Mouse (Mus musculus) embryonic fibroblast, embryonic 13.5 days (primary cell): ENCODE measurements around the gene Tfip11. TPM values are rescaled to one million over a fixed set of nuclear protein-coding genes. Genes with fewer than 3 reads are reported as not detected.
"Not testable (repeated sequence)": the region's sequence is repeated elsewhere in the genome, so short reads cannot be mapped to it uniquely, and the experiment has no call there.

Experiments
- H3K27ac ChIP-seq: 2 replicates; pipeline ENCODE4 v1.5.1; 2012; ENCODE audit warnings: low read length, control low read depth, inconsistent platforms; ENCODE audit not compliant: insufficient read depth
- H3K4me1 ChIP-seq: 2 replicates; pipeline ENCODE4 v1.6.1; 2011; ENCODE audit warnings: low read length; ENCODE audit not compliant: control insufficient read depth, insufficient read depth
- H3K4me3 ChIP-seq: 2 replicates; pipeline ENCODE4 v1.5.1; 2011; ENCODE audit warnings: mild to moderate bottlenecking, control low read depth, low read length; ENCODE audit not compliant: insufficient read depth
- CTCF ChIP-seq: IDR thresholded peaks from 2 replicates; pipeline ENCODE4 v1.5.1; 2011; ENCODE audit warnings: mild to moderate bottlenecking, control low read depth, low read length, moderate library complexity, borderline replicate concordance; ENCODE audit not compliant: insufficient read depth
- POLR2A ChIP-seq: IDR thresholded peaks from 2 replicates; pipeline ENCODE4 v1.6.1; 2011; ENCODE audit warnings: low read depth, mild to moderate bottlenecking, control low read depth, low read length, moderate library complexity
- polyA plus RNA-seq: library from polyadenylated mRNA; stranded (reverse); fragments of >200 nt; gene quantifications from 2 replicates; pipeline ENCODE4 v1.2.4, GENCODE M21; 2011; ENCODE audit warnings: low read depth; ENCODE audit not compliant: missing spikeins, insufficient read length

The Tfip11 gene
- polyA plus RNA-seq, 1 experiment: 15.6 TPM

DNA sequence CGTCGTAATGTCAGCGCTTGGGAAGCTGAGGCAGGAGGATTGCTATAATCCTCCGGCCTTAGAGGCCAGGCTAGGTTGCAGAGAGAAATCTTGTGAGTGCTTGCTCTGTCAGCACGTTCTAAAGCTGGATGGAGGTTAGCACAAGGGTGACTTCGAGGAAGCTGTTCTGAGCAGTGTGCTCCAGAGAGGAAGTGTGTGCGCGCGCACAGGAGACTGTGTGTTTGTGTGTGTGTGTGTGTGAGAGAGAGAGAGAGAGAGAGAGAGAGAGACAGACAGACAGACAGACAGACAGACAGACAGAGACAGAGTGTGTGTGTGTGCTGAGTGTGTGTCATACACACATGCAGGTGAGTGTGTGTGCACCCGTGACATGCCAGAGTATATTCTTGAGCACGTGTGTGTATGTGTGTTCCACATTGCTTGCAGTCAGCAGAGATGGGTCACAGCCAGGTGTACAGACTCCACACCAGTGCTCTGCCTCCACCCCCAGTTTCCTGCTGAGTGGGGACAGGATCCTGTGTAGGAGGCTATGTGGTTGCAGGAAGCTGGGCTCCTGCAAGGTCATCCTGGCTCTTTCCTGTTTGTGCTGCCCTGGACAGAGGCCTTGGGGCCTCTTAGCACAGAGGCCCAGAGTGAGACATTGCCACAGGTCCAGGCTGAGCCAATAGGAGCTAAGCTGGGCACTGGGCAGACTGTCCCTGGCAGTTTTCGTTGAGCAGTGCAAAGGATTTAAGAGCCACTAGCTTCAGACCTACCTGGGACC, 27.8 kb upstream of the Tfip11 start:
- Histone ChIP-seq H3K27ac (no peak overlapping the region), H3K4me1 (peaks cover 15% of the 10 kb centered on the region), H3K4me3 (no peak overlapping the region)
- no peak for TF ChIP-seq CTCF
- TF ChIP-seq POLR2A: no peak

DNA sequence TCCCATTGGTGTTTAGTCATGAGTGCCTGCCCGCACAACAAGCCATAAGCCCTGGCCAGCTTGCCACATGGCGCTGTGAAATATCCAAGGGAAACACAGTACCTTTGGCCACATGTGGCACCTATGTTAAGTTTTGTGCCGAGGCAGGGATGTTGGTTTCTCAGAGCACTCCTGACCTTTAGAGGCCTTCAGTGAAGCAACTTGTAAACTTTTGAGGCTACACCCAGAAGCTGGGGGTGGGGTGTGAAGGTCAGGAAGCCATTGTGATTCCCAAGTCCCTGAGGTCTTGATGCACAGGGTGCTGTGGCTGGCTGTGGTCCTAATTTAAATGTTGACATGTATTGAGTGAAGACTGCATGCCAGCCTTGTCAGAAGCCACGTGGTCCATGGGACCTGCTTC, 26.8 kb upstream of the Tfip11 start:
- peaks cover 15% of the 10 kb centered on the region for H3K4me1 ChIP-seq
- TF ChIP-seq CTCF (no peak), POLR2A (no peak)
- no peak overlapping the region for H3K4me3 ChIP-seq
- H3K27ac ChIP-seq: no peak overlapping the region

DNA sequence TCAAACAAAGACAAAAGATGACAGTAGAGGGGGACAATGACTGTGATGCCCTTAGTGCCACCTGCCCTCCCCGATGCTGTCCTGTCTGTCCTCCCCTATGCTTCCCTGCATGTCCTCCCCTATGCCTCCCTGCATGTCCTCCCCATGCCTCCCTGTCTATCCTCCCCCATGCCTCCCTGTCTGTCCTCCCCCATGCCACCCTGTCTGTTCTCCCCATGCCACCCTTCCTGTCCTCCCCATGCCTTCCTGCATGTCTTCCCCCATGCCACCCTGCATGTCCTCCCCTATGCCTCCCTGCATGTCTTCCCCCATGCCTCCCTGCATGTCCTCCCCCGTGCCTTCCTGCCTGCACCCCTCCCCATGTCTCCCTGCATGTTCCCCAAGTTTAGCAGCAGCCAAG, 26.0 kb upstream of the Tfip11 start:
- Histone ChIP-seq H3K4me1 (peaks cover 12% of the 10 kb centered on the region), H3K27ac (no peak overlapping the region), H3K4me3 (no peak overlapping the region)
- no peak for TF ChIP-seq POLR2A
- no peak for TF ChIP-seq CTCF

DNA sequence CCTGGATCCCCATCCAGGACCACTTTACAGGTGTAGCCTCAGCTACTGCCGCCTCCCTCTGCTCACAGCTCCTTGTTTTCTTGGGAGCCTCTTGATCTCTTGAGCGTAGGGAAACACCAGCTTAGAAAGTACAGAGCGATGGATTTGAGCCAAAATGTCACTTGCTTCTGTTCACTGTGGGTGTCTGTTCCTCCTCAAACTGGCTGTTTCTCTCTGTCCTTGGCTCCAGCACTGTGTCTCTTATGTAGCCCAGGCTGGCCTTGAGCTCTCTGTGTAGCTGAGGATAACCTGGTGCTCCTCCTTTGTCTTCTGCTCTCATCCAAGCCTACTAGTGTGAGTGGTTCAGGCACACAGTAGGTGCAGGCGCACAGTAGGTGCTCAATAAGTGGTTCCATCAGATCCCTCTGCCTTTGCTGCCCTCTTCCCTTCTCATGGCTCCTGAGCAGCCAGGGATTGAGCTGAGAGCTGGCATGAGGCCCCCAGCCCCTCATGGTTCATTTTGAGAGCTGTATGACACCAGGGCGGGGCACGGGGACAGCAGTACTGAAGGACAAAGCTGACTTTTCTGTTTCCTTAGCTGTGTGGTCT, 25.3 kb upstream of the Tfip11 start:
- Histone ChIP-seq H3K4me1 (peaks cover 6% of the 10 kb centered on the region), H3K4me3 (no peak overlapping the region), H3K27ac (no peak overlapping the region)
- TF ChIP-seq CTCF (no peak), POLR2A (no peak)

DNA sequence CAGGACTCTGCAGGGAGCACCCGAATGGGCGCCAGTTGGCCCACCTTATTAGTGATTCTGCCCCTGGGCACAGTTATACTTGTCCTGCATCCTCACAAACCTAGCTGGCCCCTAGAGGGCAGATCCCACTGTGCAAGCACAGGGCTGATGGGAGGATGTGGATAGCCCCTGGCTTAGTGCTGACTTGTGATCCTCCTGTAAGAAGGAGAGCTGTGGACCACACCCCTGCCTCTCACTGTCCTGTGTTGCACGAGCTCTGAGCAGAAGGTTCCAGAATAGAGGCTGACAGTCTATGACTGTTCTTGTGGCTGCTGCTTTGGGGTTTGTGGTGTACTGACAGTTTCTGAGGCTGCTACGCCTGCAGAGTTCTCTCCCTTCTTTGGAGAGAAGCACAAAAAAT, 24.5 kb upstream of the Tfip11 start:
- H3K4me1 ChIP-seq: peaks cover 5% of the 10 kb centered on the region
- H3K27ac ChIP-seq: no peak overlapping the region
- no peak overlapping the region for H3K4me3 ChIP-seq
- TF ChIP-seq POLR2A (no peak), CTCF (no peak)

DNA sequence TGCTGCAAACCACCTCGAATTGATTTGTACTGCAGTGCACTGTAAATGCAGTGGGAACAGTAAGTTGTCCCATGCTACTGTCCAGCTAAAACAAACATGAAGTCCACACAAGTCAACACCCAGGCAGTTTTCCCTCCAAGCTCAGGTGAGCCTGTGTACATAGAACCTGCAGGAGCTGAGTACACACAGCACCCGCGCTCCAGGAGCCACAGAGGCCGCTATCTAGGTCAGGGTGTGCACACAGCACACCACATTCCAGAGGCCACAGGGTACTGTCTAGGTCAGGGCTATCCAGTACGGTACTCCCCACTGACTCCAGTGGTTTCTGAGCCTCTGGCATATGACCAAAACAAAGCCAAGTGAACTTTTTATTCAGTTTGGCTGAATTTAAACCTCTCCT, 23.8 kb upstream of the Tfip11 start:
- Histone ChIP-seq H3K27ac (no peak overlapping the region), H3K4me1 (peaks cover under 1% of the 10 kb centered on the region; the same call in 1 of the 2 replicates), H3K4me3 (no peak overlapping the region)
- TF ChIP-seq POLR2A (no peak), CTCF (no peak)

DNA sequence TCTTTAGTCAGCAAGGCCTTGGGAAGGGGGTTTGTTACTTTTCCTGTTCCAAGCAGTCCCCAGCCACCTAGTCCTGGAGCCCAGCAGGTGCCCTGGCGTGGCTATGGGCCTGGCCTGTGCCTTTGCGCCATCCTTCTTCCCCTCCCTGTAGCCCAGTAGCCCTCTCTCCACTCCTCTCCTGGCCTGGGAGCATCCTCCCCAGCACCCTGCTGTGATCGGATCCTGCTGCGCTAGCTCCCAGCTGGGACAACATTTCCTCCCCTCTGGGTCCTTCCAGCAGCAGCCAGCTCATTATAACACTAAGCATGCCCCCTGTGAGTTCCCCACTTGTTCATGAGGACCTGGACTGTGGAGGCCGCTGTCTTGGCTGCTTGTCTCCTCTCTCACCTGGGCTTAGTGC, 20.3 kb upstream of the Tfip11 start:
- Histone ChIP-seq H3K4me1 (no peaks in the 10 kb centered on the region), H3K27ac (no peak overlapping the region), H3K4me3 (no peak overlapping the region)
- TF ChIP-seq CTCF (no peak), POLR2A (no peak)

DNA sequence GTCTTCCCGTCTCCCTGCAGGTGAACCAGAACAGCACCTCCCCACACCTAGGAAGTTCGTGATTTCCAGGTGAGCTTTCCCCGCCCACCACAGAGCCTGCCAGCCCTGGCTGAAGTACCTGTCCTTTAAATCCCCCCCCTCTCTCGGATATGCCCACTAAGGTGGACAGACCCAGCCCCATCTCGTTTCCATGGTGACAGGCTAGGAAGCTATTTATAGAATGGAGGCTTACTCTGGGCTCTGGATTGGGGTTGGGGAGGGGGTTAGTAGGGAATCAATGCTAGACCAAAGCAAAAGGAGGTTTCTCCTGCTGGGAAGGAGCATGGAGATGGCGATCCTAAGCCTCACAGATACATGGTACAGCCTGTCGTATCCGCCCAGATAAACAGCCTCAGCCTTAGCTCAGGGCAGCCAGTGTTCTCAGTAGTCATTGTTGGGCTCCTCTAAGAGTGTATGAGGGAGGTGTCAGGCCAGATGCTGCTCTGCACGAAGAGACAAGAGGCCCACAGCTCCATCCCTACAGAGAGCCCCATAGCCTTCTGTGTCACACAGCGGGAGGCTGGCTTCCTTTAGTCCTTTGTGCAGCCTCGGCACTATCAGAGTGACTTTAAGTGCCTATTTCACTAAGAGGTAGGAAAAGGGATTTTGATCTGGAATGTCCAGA, 12.8 kb upstream of the Tfip11 start:
- no peak overlapping the region for H3K27ac ChIP-seq
- H3K4me1 ChIP-seq: no peaks in the 10 kb centered on the region
- no peak overlapping the region for H3K4me3 ChIP-seq
- TF ChIP-seq POLR2A (no peak), CTCF (no peak)

DNA sequence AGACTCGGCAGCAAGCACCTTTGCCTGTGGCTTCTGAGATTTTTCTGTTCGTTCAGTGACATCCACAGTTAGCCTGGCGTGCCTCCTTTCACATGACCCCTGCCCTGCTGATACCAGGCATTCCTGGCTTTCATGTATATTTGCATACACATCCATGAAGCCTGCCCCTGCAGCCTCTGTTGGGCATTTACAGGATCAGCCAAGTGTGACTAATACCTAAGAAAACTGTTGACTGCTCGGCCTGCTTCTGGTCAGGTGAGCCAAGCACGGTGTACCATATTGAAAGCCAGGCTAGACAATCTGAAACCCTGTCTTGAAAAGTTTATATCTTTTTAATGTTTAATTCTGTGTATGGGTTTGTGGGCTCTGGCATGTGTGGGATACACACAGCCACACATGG, 9.7 kb upstream of the Tfip11 start:
- H3K27ac ChIP-seq: no peak overlapping the region
- no peaks in the 10 kb centered on the region for H3K4me1 ChIP-seq
- no peak overlapping the region for H3K4me3 ChIP-seq
- TF ChIP-seq POLR2A: no peak
- TF ChIP-seq CTCF: no peak

DNA sequence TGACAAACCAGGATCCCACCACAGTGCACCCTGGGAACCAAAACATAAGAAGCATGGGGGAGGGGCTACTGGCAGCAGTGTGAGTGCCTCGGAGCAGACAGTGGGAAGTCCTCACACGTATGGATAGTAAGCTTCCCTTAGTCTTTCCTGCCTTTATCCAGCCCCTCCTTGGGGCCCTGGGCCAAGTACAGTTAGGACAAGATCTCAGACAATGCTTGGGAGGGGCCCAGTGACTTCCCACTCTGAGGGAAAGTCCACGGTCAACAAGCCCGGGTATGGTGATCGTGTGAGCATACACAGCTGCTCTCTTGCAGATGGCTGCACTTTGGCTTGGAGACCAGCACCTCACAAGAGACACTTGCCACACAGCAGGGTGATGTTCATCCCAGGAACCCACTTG, 8.8 kb upstream of the Tfip11 start:
- TF ChIP-seq CTCF (no peak), POLR2A (no peak)

DNA sequence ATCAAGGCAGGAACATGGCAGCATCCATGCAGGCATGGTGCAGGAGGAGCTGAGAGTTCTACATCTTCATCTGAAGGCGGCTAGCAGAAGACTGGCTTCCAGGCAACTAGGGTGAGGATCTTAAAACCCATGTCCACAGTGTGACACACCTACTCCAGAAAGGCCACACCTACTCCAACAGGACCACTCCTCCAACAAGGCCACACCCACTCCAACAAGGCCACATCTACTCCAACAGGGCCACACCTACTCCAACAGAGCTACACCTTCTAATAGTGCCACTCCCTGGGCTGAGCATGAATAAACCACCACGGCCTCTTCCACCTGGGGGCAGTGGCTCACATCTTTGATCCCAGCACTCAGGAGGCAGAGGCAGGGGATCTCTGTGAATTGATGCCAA, 6.8 kb upstream of the Tfip11 start:
- H3K4me1 ChIP-seq, H3K27ac ChIP-seq, H3K4me3 ChIP-seq: not testable (repeated sequence)

More for the DNA sequence above, 8.8 kb upstream of the Tfip11 start:
- Histone ChIP-seq H3K4me3 (no peak overlapping the region), H3K4me1 (no peaks in the 10 kb centered on the region), H3K27ac (no peak overlapping the region)
